Mouse (Mus musculus): ENCODE measurements around the gene Qtrt1. TPM values are rescaled to one million over a fixed set of nuclear protein-coding genes. Genes with fewer than 3 reads are reported as not detected.
"Not testable (repeated sequence)": the region's sequence is repeated elsewhere in the genome, so short reads cannot be mapped to it uniquely, and the experiment has no call there.

The Qtrt1 gene
- total and polyA plus RNA-seq, 2 experiments: 5.6 to 15.7 TPM

GRCm38 (mm10) chr9:21456930-21457634 lies 45.4 kb downstream of the Qtrt1 start:
- 82% methylated on average over 10 of the region's 10 CpGs for WGBS
- Histone ChIP-seq H3K9ac (ENCODE audit: low read depth, low read length) (no peak overlapping the region), H3K36me3 (ENCODE audit: control insufficient read depth, insufficient read depth, low read length) (0 out of 2 replicates have a peak, but pooled peaks cover 2% of the 10 kb centered on the region), H3K4me3 (ENCODE audit: insufficient read depth, low read depth, low read length) (no peak overlapping the region), H3K79me2 (ENCODE audit: control insufficient read depth, insufficient read depth, low read length) (peaks cover 30% of the 10 kb centered on the region; the same call in 1 of the 2 replicates), H3K4me1 (ENCODE audit: control insufficient read depth, insufficient read depth, low read length) (peaks cover 3% of the 10 kb centered on the region; the same call in 1 of the 2 replicates), H3K27me3 (ENCODE audit: control insufficient read depth, insufficient read depth, low read length) (no peaks in the 10 kb centered on the region), H3K27ac (replicated peaks; ENCODE audit: insufficient read depth, low read depth, low read length) (no peak overlapping the region)
- DNase-seq (ENCODE audit: extremely low read depth, low read depth, low spot score): no peak
- TF ChIP-seq POLR2A (IDR thresholded peaks at IDR 0.05; ENCODE audit: extremely low read depth, insufficient read depth, low read length) (no peak), CTCF (IDR thresholded peaks at IDR 0.05; ENCODE audit: low read depth, low read length) (no peak)

- WGBS: 52% methylated on average over 3 of the region's 3 CpGs
- Histone ChIP-seq H3K27me3 (ENCODE audit: control insufficient read depth, insufficient read depth, low read length) (no peaks in the 10 kb centered on the region), H3K4me3 (ENCODE audit: insufficient read depth, low read depth, low read length) (no peak overlapping the region), H3K36me3 (ENCODE audit: control insufficient read depth, insufficient read depth, low read length) (0 out of 2 replicates have a peak, but pooled peaks cover 2% of the 10 kb centered on the region), H3K4me1 (ENCODE audit: control insufficient read depth, insufficient read depth, low read length) (peaks cover 10% of the 10 kb centered on the region; the same call in 1 of the 2 replicates), H3K79me2 (ENCODE audit: control insufficient read depth, insufficient read depth, low read length) (peaks cover 22% of the 10 kb centered on the region; the same call in 1 of the 2 replicates), H3K9ac (ENCODE audit: low read depth, low read length) (no peak overlapping the region), H3K27ac (replicated peaks; ENCODE audit: insufficient read depth, low read depth, low read length) (no peak overlapping the region)
- DNase-seq (ENCODE audit: extremely low read depth, low read depth, low spot score): no peak
- TF ChIP-seq CTCF (IDR thresholded peaks at IDR 0.05; ENCODE audit: low read depth, low read length) (no peak), POLR2A (IDR thresholded peaks at IDR 0.05; ENCODE audit: extremely low read depth, insufficient read depth, low read length) (no peak)
These were observed 47.2 kb downstream of the Qtrt1 start for GRCm38 (mm10) chr9:21458821-21459220.

GRCm38 (mm10) chr9:21460400-21460940 lies 48.8 kb downstream of the Qtrt1 start:
- H3K27ac ChIP-seq (replicated peaks; ENCODE audit: insufficient read depth, low read depth, low read length): no peak overlapping the region

GRCm38 (mm10) chr9:21463138-21463590 lies 51.5 kb downstream of the Qtrt1 start:
- 0 out of 2 replicates have a peak overlapping the region, but pooled peaks have one; percentile 10 for H3K9ac ChIP-seq (ENCODE audit: low read depth, low read length)
- H3K27me3 ChIP-seq (ENCODE audit: control insufficient read depth, insufficient read depth, low read length): no peaks in the 10 kb centered on the region
- H3K36me3 ChIP-seq (ENCODE audit: control insufficient read depth, insufficient read depth, low read length): peaks cover 17% of the 10 kb centered on the region
- WGBS: 41% methylated on average over 5 of the region's 5 CpGs
- peak overlapping the region; percentile 40 for H3K27ac ChIP-seq (replicated peaks; ENCODE audit: insufficient read depth, low read depth, low read length)
- H3K4me3 ChIP-seq (ENCODE audit: insufficient read depth, low read depth, low read length): no peak overlapping the region
- TF ChIP-seq CTCF (IDR thresholded peaks at IDR 0.05; ENCODE audit: low read depth, low read length): no peak
- no peak for TF ChIP-seq POLR2A (IDR thresholded peaks at IDR 0.05; ENCODE audit: extremely low read depth, insufficient read depth, low read length)
- DNase-seq (ENCODE audit: extremely low read depth, low read depth, low spot score): peak; percentile 33
- peaks cover 7% of the 10 kb centered on the region; the same call in 1 of the 2 replicates for H3K79me2 ChIP-seq (ENCODE audit: control insufficient read depth, insufficient read depth, low read length)
- peaks cover 7% of the 10 kb centered on the region; the same call in 1 of the 2 replicates for H3K4me1 ChIP-seq (ENCODE audit: control insufficient read depth, insufficient read depth, low read length)

More at GRCm38 (mm10) chr9:21460400-21460940, 48.8 kb downstream of the Qtrt1 start:
- 74% methylated on average over 3 of the region's 3 CpGs for WGBS
- Histone ChIP-seq H3K4me1 (ENCODE audit: control insufficient read depth, insufficient read depth, low read length) (peaks cover 7% of the 10 kb centered on the region; the same call in 1 of the 2 replicates), H3K27me3 (ENCODE audit: control insufficient read depth, insufficient read depth, low read length) (no peaks in the 10 kb centered on the region), H3K9ac (ENCODE audit: low read depth, low read length) (no peak overlapping the region), H3K79me2 (ENCODE audit: control insufficient read depth, insufficient read depth, low read length) (peaks cover 15% of the 10 kb centered on the region; the same call in 1 of the 2 replicates), H3K36me3 (ENCODE audit: control insufficient read depth, insufficient read depth, low read length) (0 out of 2 replicates have a peak, but pooled peaks cover 2% of the 10 kb centered on the region), H3K4me3 (ENCODE audit: insufficient read depth, low read depth, low read length) (no peak overlapping the region)
- TF ChIP-seq POLR2A (IDR thresholded peaks at IDR 0.05; ENCODE audit: extremely low read depth, insufficient read depth, low read length) (no peak), CTCF (IDR thresholded peaks at IDR 0.05; ENCODE audit: low read depth, low read length) (no peak)
- DNase-seq (ENCODE audit: extremely low read depth, low read depth, low spot score): no peak

- peak; percentile 25 for DNase-seq (ENCODE audit: extremely low read depth, low read depth, low spot score)
- TF ChIP-seq CTCF (IDR thresholded peaks at IDR 0.05; ENCODE audit: low read depth, low read length): no peak
- TF ChIP-seq POLR2A (IDR thresholded peaks at IDR 0.05; ENCODE audit: extremely low read depth, insufficient read depth, low read length): no peak
- H3K9ac ChIP-seq (ENCODE audit: low read depth, low read length): no peak overlapping the region
- H3K79me2 ChIP-seq (ENCODE audit: control insufficient read depth, insufficient read depth, low read length): no peaks in the 10 kb centered on the region; the same call in 1 of the 2 replicates
- H3K27me3 ChIP-seq (ENCODE audit: control insufficient read depth, insufficient read depth, low read length): no peaks in the 10 kb centered on the region
- no peak overlapping the region for H3K4me3 ChIP-seq (ENCODE audit: insufficient read depth, low read depth, low read length)
- H3K36me3 ChIP-seq (ENCODE audit: control insufficient read depth, insufficient read depth, low read length): peaks cover 17% of the 10 kb centered on the region
- no peak overlapping the region for H3K27ac ChIP-seq (replicated peaks; ENCODE audit: insufficient read depth, low read depth, low read length)
- peaks cover 7% of the 10 kb centered on the region; the same call in 1 of the 2 replicates for H3K4me1 ChIP-seq (ENCODE audit: control insufficient read depth, insufficient read depth, low read length)
- WGBS: 70% methylated on average over 3 of the region's 3 CpGs
These were observed 52.3 kb downstream of the Qtrt1 start for GRCm38 (mm10) chr9:21463766-21464564.

- not testable (repeated sequence) for H3K27ac ChIP-seq (replicated peaks; ENCODE audit: insufficient read depth, low read depth, low read length); DNase-seq (ENCODE audit: extremely low read depth, low read depth, low spot score); H3K9ac ChIP-seq (ENCODE audit: low read depth, low read length); H3K4me3 ChIP-seq (ENCODE audit: insufficient read depth, low read depth, low read length); H3K4me1 ChIP-seq (ENCODE audit: control insufficient read depth, insufficient read depth, low read length); H3K79me2 ChIP-seq (ENCODE audit: control insufficient read depth, insufficient read depth, low read length); H3K27me3 ChIP-seq (ENCODE audit: control insufficient read depth, insufficient read depth, low read length)
- 88% methylated on average over 7 of the region's 7 CpGs for WGBS
- H3K36me3 ChIP-seq (ENCODE audit: control insufficient read depth, insufficient read depth, low read length): peaks cover 18% of the 10 kb centered on the region
These were observed 52.9 kb downstream of the Qtrt1 start for GRCm38 (mm10) chr9:21464565-21464928.
